Mouse (Mus musculus) adrenal gland, adult 2 months (tissue): ENCODE results near the gene Wdfy3. TPM values are rescaled to one million over a fixed set of nuclear protein-coding genes. Genes with fewer than 3 reads are reported as not detected.
"Not testable (repeated sequence)": the region's sequence is repeated elsewhere in the genome, so short reads cannot be mapped to it uniquely, and the experiment has no call there.

Experiments
- DNase-seq: peaks from one replicate; pipeline ENCODE4 v3.0.0; 2021
- polyA plus RNA-seq: library from polyadenylated mRNA; depleted of rRNA; stranded (reverse); fragments of >200 nt; gene quantifications from 2 replicates; pipeline ENCODE4 v1.2.3, GENCODE M21; 2012
- total RNA-seq, 2 experiments: library from RNA; stranded (reverse); gene quantifications; 2 replicates each; pipeline ENCODE4 v1.2.3; 2021

Gene Wdfy3
- total and polyA plus RNA-seq, 3 experiments, result 25.1 to 42.0 (median 34.8) TPM

- DNase-seq, result no peak
Measured at GRCm38 (mm10) chr5:101945731-101946130, 124.0 kb downstream of the Wdfy3 start.

GRCm38 (mm10) chr5:101937909-101938596 lies 131.7 kb downstream of the Wdfy3 start:
- DNase-seq, result no peak

GRCm38 (mm10) chr5:101937362-101937761 lies 132.4 kb downstream of the Wdfy3 start:
- no peak for DNase-seq

- DNase-seq, result peak; percentile 53
Measured at GRCm38 (mm10) chr5:101935893-101936292, 133.8 kb downstream of the Wdfy3 start.

GRCm38 (mm10) chr5:101934629-101935028 lies 135.1 kb downstream of the Wdfy3 start:
- no peak for DNase-seq

GRCm38 (mm10) chr5:101932971-101933810 lies 136.5 kb downstream of the Wdfy3 start:
- DNase-seq, result no peak

GRCm38 (mm10) chr5:101931997-101932396 lies 137.7 kb downstream of the Wdfy3 start:
- DNase-seq, result no peak

- no peak for DNase-seq
Measured at GRCm38 (mm10) chr5:101926311-101926710, 143.4 kb downstream of the Wdfy3 start.

- DNase-seq, result no peak
Measured at GRCm38 (mm10) chr5:101923710-101924109, 146.0 kb downstream of the Wdfy3 start.

- no peak for DNase-seq
Measured at GRCm38 (mm10) chr5:101919559-101919958, 150.2 kb downstream of the Wdfy3 start.

- no peak for DNase-seq
Measured at GRCm38 (mm10) chr5:101909468-101909867, 160.3 kb downstream of the Wdfy3 start.

- DNase-seq, result no peak
Measured at GRCm38 (mm10) chr5:101905624-101906023, 164.1 kb downstream of the Wdfy3 start.

GRCm38 (mm10) chr5:101904841-101905240 lies 164.9 kb downstream of the Wdfy3 start:
- DNase-seq, result not testable (repeated sequence)

GRCm38 (mm10) chr5:101902686-101903085 lies 167.0 kb downstream of the Wdfy3 start:
- no peak for DNase-seq

GRCm38 (mm10) chr5:101899981-101900380 lies 169.7 kb downstream of the Wdfy3 start:
- DNase-seq, result no peak

GRCm38 (mm10) chr5:101896784-101897183 lies 172.9 kb downstream of the Wdfy3 start:
- no peak for DNase-seq

GRCm38 (mm10) chr5:101895717-101896645 lies 173.7 kb downstream of the Wdfy3 start:
- peak; percentile 44 for DNase-seq

GRCm38 (mm10) chr5:101895119-101895518 lies 174.6 kb downstream of the Wdfy3 start:
- peak; percentile 49 for DNase-seq

GRCm38 (mm10) chr5:101893820-101894515 lies 175.8 kb downstream of the Wdfy3 start:
- no peak for DNase-seq

GRCm38 (mm10) chr5:101891694-101892416 lies 177.9 kb downstream of the Wdfy3 start:
- DNase-seq, result no peak

- DNase-seq, result no peak
Measured at GRCm38 (mm10) chr5:101887989-101888388, 181.7 kb downstream of the Wdfy3 start.
